15 mouse cellular contexts compared by ENCODE assay signal in genomic region chr5:116541128-116541527, GRCm38 (mm10). TPM values are rescaled to one million over a fixed set of nuclear protein-coding genes. Genes with fewer than 3 reads are reported as not detected.
A peak's percentile ranks its signal among the peaks of the same experiment; 100 is the strongest.
DNase-seq lines count a peak whose midpoint lies in the region; ATAC-seq and TF ChIP-seq lines count a peak whose summit lies in the region.
"Had no signal": no experiment of that assay in that cellular context is flagged by ENCODE, and none has a peak within 500 bp of the region (broad histone marks: within the 10 kb centered on the region; RNA-seq: fewer than 3 reads in every experiment).

No protein-coding gene starts in this region.

- H3K27ac ChIP-seq in kidney, postnatal 0 days = no peak overlapping the region
- H3K27ac ChIP-seq in testis, adult 2 months (ENCODE audit: control insufficient read depth, insufficient read depth, low read depth, low read length) = no peak overlapping the region
- H3K27ac ChIP-seq: heart, embryonic 10.5 days; macrophage; neural tube, embryonic 12.5 days; stomach, embryonic 15.5 days had no signal

- DNase-seq in kidney, postnatal 0 days (ENCODE audit: low spot score) = no peak
- DNase-seq in kidney, adult 9 months = no peak
- no peak for DNase-seq in testis, postnatal 10 days (ENCODE audit: low spot score)
- DNase-seq in Patski (ENCODE audit: low read depth, low spot score) = no peak
- no peak for DNase-seq in urinary bladder, postnatal 25 days (ENCODE audit: low spot score)
- DNase-seq: cerebellum, adult 11 months; heart, postnatal 4 days had no signal

- H3K4me1 ChIP-seq in kidney, postnatal 0 days (replicated peaks; ENCODE audit: insufficient read depth, low read length) = no peaks in the 10 kb centered on the region
- no peaks in the 10 kb centered on the region; the same call in 1 of the 2 replicates for H3K4me1 ChIP-seq in testis, adult 2 months (ENCODE audit: control insufficient read depth, insufficient read depth, low read length)
- H3K4me1 ChIP-seq: stomach, embryonic 15.5 days had no signal

- CTCF ChIA-PET in Patski (lab: Charles Lee) = no interaction called here

- no peak overlapping the region for H3K9ac ChIP-seq in kidney, postnatal 0 days (ENCODE audit: low read depth, low read length)
- H3K9ac ChIP-seq: neural tube, embryonic 12.5 days; stomach, embryonic 15.5 days had no signal

- no peak overlapping the region for H3K4me2 ChIP-seq in kidney, postnatal 0 days (ENCODE audit: low read length)
- H3K4me2 ChIP-seq: neural tube, embryonic 12.5 days; stomach, embryonic 15.5 days had no signal

- peak; percentile 20; the same call in 1 of the 2 replicates for TF ChIP-seq CTCF in kidney, postnatal 0 days (IDR thresholded peaks at IDR 0.05; ENCODE audit: low read depth)
- peak; percentile 66; the same call in 1 of the 2 replicates for TF ChIP-seq CTCF in testis, adult 2 months (IDR thresholded peaks at IDR 0.05; ENCODE audit: control insufficient read depth, insufficient read depth, insufficient replicate concordance, low read depth, low read length)
- peak; percentile 49 for TF ChIP-seq CTCF in Patski (IDR thresholded peaks at IDR 0.05)

- H3K36me3 ChIP-seq in kidney, postnatal 0 days (ENCODE audit: insufficient read depth, low read length) = no peaks in the 10 kb centered on the region
- H3K36me3 ChIP-seq in testis, adult 2 months (ENCODE audit: control insufficient read depth, insufficient read depth, low read length) = no peaks in the 10 kb centered on the region
- H3K36me3 ChIP-seq: heart, embryonic 10.5 days; stomach, embryonic 15.5 days had no signal

- no peak for TF ChIP-seq POLR2A in testis, adult 2 months (IDR thresholded peaks at IDR 0.05; ENCODE audit: control insufficient read depth, low read depth, low read length)

- POLR2A ChIA-PET in Patski (lab: Charles Lee) = no interaction called here

- no peak overlapping the region for H3K4me3 ChIP-seq in kidney, postnatal 0 days (replicated peaks; ENCODE audit: low read depth, low read length)
- H3K4me3 ChIP-seq in testis, adult 2 months (ENCODE audit: control insufficient read depth, low read depth, low read length) = no peak overlapping the region
- H3K4me3 ChIP-seq: heart, embryonic 10.5 days; neural tube, embryonic 12.5 days; stomach, embryonic 15.5 days had no signal

- H3K27me3 ChIP-seq in kidney, postnatal 0 days (ENCODE audit: insufficient read depth, low read length) = no peaks in the 10 kb centered on the region
- no peaks in the 10 kb centered on the region for H3K27me3 ChIP-seq in testis, adult 2 months (ENCODE audit: control insufficient read depth, insufficient read depth, low read length)
- no peaks in the 10 kb centered on the region for H3K27me3 ChIP-seq in Patski
- H3K27me3 ChIP-seq: neural tube, embryonic 12.5 days; stomach, embryonic 15.5 days had no signal

- ATAC-seq in kidney, postnatal 0 days (replicated peaks; ENCODE audit: low FRiP score, low read depth) = no peak
- no peak for ATAC-seq in Patski
- no peak for ATAC-seq in inflammation-experienced regulatory T-cells, adult 6 months
- ATAC-seq: activated CD4-positive, CD25-positive, alpha-beta regulatory T cell, adult 4 months; midbrain, embryonic 16.5 days had no signal

- in situ Hi-C loops in Patski (cut with MboI; ENCODE audit: low pct_unique_long_range_greater_than_20kb) = no loop called here

- no peaks in the 10 kb centered on the region for H3K9me3 ChIP-seq in kidney, postnatal 0 days (replicated peaks; ENCODE audit: low read length)
- H3K9me3 ChIP-seq: heart, embryonic 10.5 days; neural tube, embryonic 12.5 days; stomach, embryonic 15.5 days had no signal

- 88% methylated on average over 3 of the region's 3 CpGs for WGBS in kidney, postnatal 0 days

RNA-seq across cellular contexts. Expression of gene Srrm4, which starts 50.5 kb away (rescaled TPM):
- polyA plus RNA-seq in kidney, postnatal 0 days (2015; fragmentation: Nextera tagmentation; extraction: Ambion mirVana) = 0.11 and 0.33 TPM in 2 replicates
- 0.54 and 1.0 TPM in 2 replicates for polyA plus RNA-seq in testis, adult 2 months (2012; rRNA removed)
- polyA plus RNA-seq in Patski (2021) = 1.7 TPM
- polyA plus RNA-seq in inflammation-experienced regulatory T-cells, adult 6 months (2017; shearing (Covaris generic)) = not detected
- polyA plus RNA-seq: activated CD4-positive, CD25-positive, alpha-beta regulatory T cell, adult 4 months; macrophage had no signal
